Mouse (Mus musculus) urinary bladder, postnatal 14 days (tissue): Measurements from ENCODE around the gene Mphosph10.

Experiments
- DNase-seq: peaks from one replicate; pipeline ENCODE4 v3.0.0; 2021; ENCODE audit warnings: low spot score

Mphosph10 gene

GRCm38 (mm10) chr7:64351087-64351486, 41.0 kb downstream of the Mphosph10 start:
- DNase-seq: no peak

- DNase-seq: no peak
These were observed 42.8 kb downstream of the Mphosph10 start for GRCm38 (mm10) chr7:64349147-64349861.

DNA sequence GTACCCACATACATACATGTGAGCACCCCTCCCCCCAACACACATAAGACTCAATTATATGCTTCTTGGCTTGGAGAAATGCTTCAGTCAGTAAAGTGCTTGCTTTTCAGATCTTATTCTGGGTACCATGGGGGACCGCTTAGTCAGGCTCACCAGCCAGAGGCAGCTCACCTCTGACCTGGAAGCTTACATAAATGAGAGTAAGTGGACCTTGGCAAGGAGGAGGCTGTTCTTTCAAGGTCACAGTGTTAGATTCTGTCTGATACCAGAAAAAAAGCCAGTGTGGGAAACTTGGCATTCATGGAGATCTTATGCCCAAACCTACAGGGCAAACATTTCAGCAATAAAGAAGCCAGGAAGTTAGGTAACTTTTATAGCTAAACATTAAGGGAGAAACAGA, 44.3 kb downstream of the Mphosph10 start:
- DNase-seq: no peak

DNA sequence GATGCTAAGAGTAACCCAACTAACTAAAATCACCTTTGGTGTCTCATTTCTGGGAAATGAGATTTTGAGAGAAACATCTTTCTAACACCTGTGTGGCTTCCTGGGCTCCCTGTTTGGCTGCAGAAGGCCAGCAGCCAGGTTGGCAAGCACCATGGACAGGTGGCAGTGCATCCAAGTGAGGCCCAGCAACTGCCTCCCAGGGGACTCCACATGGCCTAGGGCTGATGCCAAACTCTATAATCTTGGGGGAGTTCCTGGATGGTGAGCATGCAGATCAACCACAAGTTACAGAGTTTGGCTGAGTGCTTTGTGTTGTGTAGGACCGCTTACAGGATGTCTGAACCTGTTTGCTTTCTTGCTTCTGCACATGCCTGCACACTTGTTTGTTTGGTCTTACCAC, 59.4 kb downstream of the Mphosph10 start:
- DNase-seq: no peak

DNA sequence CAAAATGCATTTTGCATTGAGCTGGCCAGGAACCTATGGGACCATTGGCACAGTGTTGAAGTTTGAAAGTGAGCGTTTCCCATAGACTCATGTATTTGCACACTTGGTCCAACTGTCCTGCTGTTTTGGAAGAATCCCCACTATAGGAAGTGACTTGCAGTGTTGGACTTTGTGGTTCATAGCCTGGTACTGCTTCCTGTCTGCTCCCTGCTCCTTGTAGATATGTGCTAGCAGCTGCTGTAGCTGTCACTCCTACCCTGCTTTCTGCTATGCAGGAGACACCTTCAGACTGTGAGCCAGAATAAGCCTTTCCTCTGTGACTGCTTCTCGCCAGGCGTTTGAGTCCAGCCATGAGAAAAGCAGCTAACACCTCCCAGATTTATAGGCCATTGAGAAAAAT, 60.8 kb downstream of the Mphosph10 start:
- no peak for DNase-seq

DNA sequence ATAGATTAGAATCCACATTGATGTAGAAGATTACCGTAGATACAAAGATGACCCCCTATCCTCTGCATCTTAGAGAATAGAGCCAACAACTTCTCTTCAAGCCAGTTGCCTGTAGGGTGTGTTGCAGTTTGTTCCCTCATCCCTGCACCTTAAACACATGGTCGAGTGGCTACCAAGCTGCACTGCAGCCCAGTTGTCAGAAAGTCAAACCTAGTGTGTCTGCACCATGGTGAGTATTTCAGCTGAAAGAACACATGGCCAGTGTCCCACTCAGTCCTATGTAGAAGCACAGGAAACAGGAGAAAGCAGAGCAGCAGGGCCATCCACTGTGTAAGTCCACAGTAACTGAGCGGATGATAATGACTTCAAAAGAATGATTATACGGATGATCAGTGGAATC, 64.6 kb downstream of the Mphosph10 start:
- DNase-seq: no peak

DNA sequence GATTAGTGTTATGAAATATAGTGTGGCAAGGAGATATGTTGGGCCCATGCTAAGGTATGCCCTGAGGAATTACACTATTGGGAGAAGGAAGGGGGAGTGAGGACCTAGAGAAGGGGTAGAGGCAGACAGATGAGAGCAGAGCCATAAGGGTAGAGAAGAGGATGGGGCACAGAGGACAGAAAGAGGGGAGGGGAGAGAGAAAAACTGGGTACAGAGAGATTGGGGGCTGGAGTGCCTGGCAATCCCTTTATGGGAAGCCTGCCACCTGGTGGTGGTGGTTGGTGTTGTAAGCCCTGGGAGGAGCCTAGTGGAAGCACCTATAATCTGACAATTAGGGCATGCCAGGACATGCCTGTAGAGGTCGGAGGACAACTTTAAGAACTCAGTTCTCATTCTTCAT, 65.2 kb downstream of the Mphosph10 start:
- DNase-seq: peak; percentile 83
